8 mouse cellular contexts compared by ENCODE assay signal in genomic region chr13:117024127-117024915, GRCm38 (mm10). TPM values are rescaled to one million over a fixed set of nuclear protein-coding genes. Genes with fewer than 3 reads are reported as not detected.
A peak's percentile ranks its signal among the peaks of the same experiment; 100 is the strongest.
DNase-seq lines count a peak whose midpoint lies in the region; ATAC-seq lines count a peak whose summit lies in the region.

No protein-coding gene starts in this region.

- peaks cover 31% of the 10 kb centered on the region for H3K4me1 ChIP-seq in embryonic facial prominence, embryonic 15.5 days
- peaks cover 23% of the 10 kb centered on the region for H3K4me1 ChIP-seq in heart, embryonic 16.5 days (ENCODE audit: control insufficient read depth, insufficient read depth, low read length)
- peaks cover 6% of the 10 kb centered on the region; the same call in 1 of the 2 replicates for H3K4me1 ChIP-seq in liver, embryonic 15.5 days (replicated peaks)
- no peaks in the 10 kb centered on the region for H3K4me1 ChIP-seq in neural tube, embryonic 11.5 days (ENCODE audit: control insufficient read depth, insufficient read depth, low read length)
- H3K4me1 ChIP-seq in stomach, embryonic 16.5 days (ENCODE audit: control insufficient read depth, insufficient read depth, low read length), result peaks cover 20% of the 10 kb centered on the region

- H3K27ac ChIP-seq in embryonic facial prominence, embryonic 15.5 days (replicated peaks), result peak overlapping the region; percentile 94
- peak overlapping the region; percentile 82 for H3K27ac ChIP-seq in heart, embryonic 16.5 days (ENCODE audit: low read length)
- peak overlapping the region; percentile 58 for H3K27ac ChIP-seq in liver, embryonic 15.5 days (replicated peaks)
- H3K27ac ChIP-seq in neural tube, embryonic 11.5 days (ENCODE audit: low read depth, low read length), result peak overlapping the region; percentile 79
- peak overlapping the region; percentile 87 for H3K27ac ChIP-seq in stomach, embryonic 16.5 days (ENCODE audit: low read length)

- H3K36me3 ChIP-seq in embryonic facial prominence, embryonic 15.5 days, result no peaks in the 10 kb centered on the region
- H3K36me3 ChIP-seq in heart, embryonic 16.5 days (ENCODE audit: control insufficient read depth, insufficient read depth), result no peaks in the 10 kb centered on the region
- H3K36me3 ChIP-seq in liver, embryonic 15.5 days (replicated peaks), result no peaks in the 10 kb centered on the region
- no peaks in the 10 kb centered on the region for H3K36me3 ChIP-seq in neural tube, embryonic 11.5 days (ENCODE audit: control insufficient read depth, insufficient read depth, low read length)
- H3K36me3 ChIP-seq in stomach, embryonic 16.5 days (ENCODE audit: control insufficient read depth, insufficient read depth, low read length), result no peaks in the 10 kb centered on the region

- peak overlapping the region; percentile 80 for H3K9ac ChIP-seq in embryonic facial prominence, embryonic 15.5 days
- peak overlapping the region; percentile 89 for H3K9ac ChIP-seq in heart, embryonic 16.5 days (ENCODE audit: low read length)
- peak overlapping the region; percentile 23; the same call in 1 of the 2 replicates for H3K9ac ChIP-seq in liver, embryonic 15.5 days
- peak overlapping the region; percentile 84 for H3K9ac ChIP-seq in neural tube, embryonic 11.5 days (ENCODE audit: low read length)
- peak overlapping the region; percentile 93 for H3K9ac ChIP-seq in stomach, embryonic 16.5 days (ENCODE audit: low read length)

- under 1% methylated on average over 63 of the region's 64 CpGs for WGBS in embryonic facial prominence, embryonic 15.5 days
- under 1% methylated on average over 53 of the region's 64 CpGs for WGBS in heart, embryonic 16.5 days
- WGBS in liver, embryonic 15.5 days (ENCODE audit: insufficient replicate concordance), result under 1% methylated on average over 64 of the region's 64 CpGs
- under 1% methylated on average over 44 of the region's 64 CpGs for WGBS in neural tube, embryonic 11.5 days
- under 1% methylated on average over 55 of the region's 64 CpGs for WGBS in stomach, embryonic 16.5 days

- H3K9me3 ChIP-seq in embryonic facial prominence, embryonic 15.5 days (replicated peaks), result no peaks in the 10 kb centered on the region
- H3K9me3 ChIP-seq in heart, embryonic 16.5 days (replicated peaks; ENCODE audit: control insufficient read depth, low read length), result no peaks in the 10 kb centered on the region
- no peaks in the 10 kb centered on the region for H3K9me3 ChIP-seq in liver, embryonic 15.5 days (replicated peaks)
- no peaks in the 10 kb centered on the region for H3K9me3 ChIP-seq in neural tube, embryonic 11.5 days (ENCODE audit: control insufficient read depth, low read length)
- H3K9me3 ChIP-seq in stomach, embryonic 16.5 days (replicated peaks; ENCODE audit: control insufficient read depth, low read length), result no peaks in the 10 kb centered on the region

- peak; percentile 74 for DNase-seq in 416B (ENCODE audit: low read depth)
- DNase-seq in adrenal gland, postnatal 36 days, result peak; percentile 67 to 79
- peak; percentile 68 for DNase-seq in kidney, postnatal 14 days
- DNase-seq in neural tube, embryonic 11.5 days (ENCODE audit: low spot score), result peak; percentile 83

- H3K4me2 ChIP-seq in embryonic facial prominence, embryonic 15.5 days (replicated peaks), result peak overlapping the region; percentile 74
- peak overlapping the region; percentile 85 for H3K4me2 ChIP-seq in heart, embryonic 16.5 days (ENCODE audit: low read depth, low read length)
- H3K4me2 ChIP-seq in liver, embryonic 15.5 days, result peak overlapping the region; percentile 72
- H3K4me2 ChIP-seq in neural tube, embryonic 11.5 days (ENCODE audit: low read depth), result peak overlapping the region; percentile 72
- peak overlapping the region; percentile 68 for H3K4me2 ChIP-seq in stomach, embryonic 16.5 days (ENCODE audit: low read depth, low read length)

- peak overlapping the region; percentile 91 for H3K4me3 ChIP-seq in embryonic facial prominence, embryonic 15.5 days (replicated peaks)
- H3K4me3 ChIP-seq in heart, embryonic 16.5 days (ENCODE audit: low read length), result peak overlapping the region; percentile 81
- peak overlapping the region; percentile 60 for H3K4me3 ChIP-seq in liver, embryonic 15.5 days (replicated peaks)
- peak overlapping the region; percentile 76 for H3K4me3 ChIP-seq in neural tube, embryonic 11.5 days (ENCODE audit: low read depth, low read length)
- H3K4me3 ChIP-seq in stomach, embryonic 16.5 days (replicated peaks; ENCODE audit: low read length), result peak overlapping the region; percentile 83

- ATAC-seq in embryonic facial prominence, embryonic 15.5 days (ENCODE audit: insufficient number of reproducible peaks, low FRiP score, low TSS enrichment, low read depth), result peak; percentile 73
- ATAC-seq in heart, embryonic 16.5 days (replicated peaks; ENCODE audit: extremely low read depth, insufficient read depth, low FRiP score), result peak; percentile 72
- peak; percentile 52 for ATAC-seq in liver, embryonic 15.5 days (ENCODE audit: insufficient read depth)
- ATAC-seq in neural tube, embryonic 11.5 days (ENCODE audit: insufficient read depth, low FRiP score, low TSS enrichment), result peak; percentile 87
- ATAC-seq in stomach, embryonic 16.5 days (ENCODE audit: insufficient read depth, low FRiP score), result peak; percentile 80

- H3K27me3 ChIP-seq in embryonic facial prominence, embryonic 15.5 days, result no peaks in the 10 kb centered on the region
- H3K27me3 ChIP-seq in heart, embryonic 16.5 days (ENCODE audit: control insufficient read depth, insufficient read depth, low read length), result no peaks in the 10 kb centered on the region
- peaks cover 48% of the 10 kb centered on the region for H3K27me3 ChIP-seq in liver, embryonic 15.5 days
- H3K27me3 ChIP-seq in neural tube, embryonic 11.5 days (ENCODE audit: control insufficient read depth, insufficient read depth, low read length), result no peaks in the 10 kb centered on the region
- no peaks in the 10 kb centered on the region for H3K27me3 ChIP-seq in stomach, embryonic 16.5 days (ENCODE audit: control insufficient read depth, insufficient read depth, low read length)

RNA-seq across cellular contexts. Expression of gene Parp8, which starts 1.0 kb away (rescaled TPM):
- 10 to 100 TPM; 10.5 to 11.0 TPM for total RNA-seq in adrenal gland, postnatal 36 days (2021)
- 18.9 and 21.1 TPM in 2 replicates for polyA plus RNA-seq in embryonic facial prominence, embryonic 15.5 days (2015; fragmentation: Nextera tagmentation; extraction: Ambion mirVana)
- polyA plus RNA-seq in heart, embryonic 16.5 days (2015; fragmentation: Nextera tagmentation; extraction: Ambion mirVana), result 12.9 and 14.5 TPM in 2 replicates
- polyA plus RNA-seq in liver, embryonic 15.5 days (2015; fragmentation: Nextera tagmentation; extraction: Ambion mirVana), result 2.3 and 2.4 TPM in 2 replicates
- polyA plus RNA-seq in neural tube, embryonic 11.5 days (2014; fragmentation: Nextera tagmentation; extraction: Ambion mirVana), result 13.7 and 14.8 TPM in 2 replicates
- polyA plus RNA-seq in stomach, embryonic 16.5 days (2015; fragmentation: Nextera tagmentation; extraction: Ambion mirVana), result 15.0 and 15.5 TPM in 2 replicates

Comparison
In these comparisons a context has a peak if more than half of its experiments do, and no peak if none do; other contexts are left out.
1. Peak in every context shown above with its lines: DNase-seq, ATAC-seq, H3K4me3 ChIP-seq and H3K27ac ChIP-seq.
2. H3K9ac ChIP-seq: peak in every context shown above with its lines; median percentile 93 in stomach, embryonic 16.5 days; 89 in heart, embryonic 16.5 days; 84 in neural tube, embryonic 11.5 days; 80 in embryonic facial prominence, embryonic 15.5 days; 23 in liver, embryonic 15.5 days.